Mouse (Mus musculus) bone marrow, adult 2 months (tissue): ENCODE data around the gene Ppm1l.

Source experiments
- CTCF ChIP-seq: fragments of 200-500 bp; IDR thresholded peaks from 2 replicates; pipeline ENCODE4 v1.5.1; 2011; ENCODE audit warnings: low read length, control low read depth; ENCODE audit not compliant: control insufficient read depth, insufficient read depth
- POLR2A ChIP-seq: fragments of 200-500 bp; IDR thresholded peaks from 2 replicates; pipeline ENCODE4 v1.6.1; 2011; ENCODE audit warnings: low read depth, mild to moderate bottlenecking, control low read depth, low read length, borderline replicate concordance; ENCODE audit not compliant: control insufficient read depth

DNA sequence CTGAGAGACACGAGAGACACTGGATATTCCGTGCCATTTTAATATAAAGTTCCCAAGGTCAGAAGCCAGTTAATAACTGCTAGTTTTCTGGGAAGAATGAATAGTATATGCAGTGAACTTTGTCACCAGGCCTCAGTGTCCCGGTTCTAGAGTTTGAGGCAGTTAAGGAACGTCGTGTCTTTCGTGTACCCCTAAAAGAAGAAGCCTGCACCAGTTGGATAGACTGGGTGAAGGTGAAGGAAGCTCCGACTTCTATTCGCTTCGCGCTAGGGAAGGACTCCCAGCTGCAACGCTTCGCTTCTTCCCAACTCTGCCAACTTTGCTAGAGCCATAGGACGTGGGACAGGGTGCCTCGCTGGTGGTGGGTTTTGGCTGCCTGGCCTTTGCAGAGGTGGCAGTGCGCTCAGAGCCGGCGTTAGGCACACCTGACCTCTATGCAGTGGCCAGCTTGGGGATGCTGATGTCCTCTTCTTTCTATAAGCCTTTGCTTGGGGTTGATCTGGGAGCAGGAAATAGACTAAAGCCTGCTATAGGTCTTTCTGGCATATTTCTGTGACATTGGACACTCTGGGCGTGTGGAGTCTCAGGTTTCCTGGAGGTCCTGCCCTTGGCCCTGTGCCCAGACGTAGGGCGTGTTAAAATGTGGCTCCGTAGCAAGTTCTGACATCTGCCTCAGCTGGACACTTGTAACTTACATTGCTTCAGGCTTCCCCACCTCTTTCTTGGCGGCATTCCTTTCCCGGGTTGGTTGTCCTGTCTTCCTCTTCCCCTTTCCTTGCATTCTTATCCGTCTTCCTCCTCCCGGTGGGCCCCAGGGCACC is 1.7 kb downstream of the Ppm1l start:
- TF ChIP-seq POLR2A: no peak; the same call in 1 of the 2 replicates
- TF ChIP-seq CTCF: no peak
